Comparison of ENCODE assay signal across 30 mouse cellular contexts in genomic region chr7:82382843-82383535, GRCm38 (mm10). TPM values are rescaled to one million over a fixed set of nuclear protein-coding genes. Genes with fewer than 3 reads are reported as not detected.
DNase-seq lines count a peak whose midpoint lies in the region; ATAC-seq lines count a peak whose summit lies in the region.
"Had no signal": no experiment of that assay in that cellular context is flagged by ENCODE, and none has a peak within 500 bp of the region (broad histone marks: within the 10 kb centered on the region; RNA-seq: fewer than 3 reads in every experiment).

No protein-coding gene starts in this region.

- WGBS in kidney, embryonic 15.5 days = 38% methylated on average over 4 of the region's 4 CpGs
- WGBS in limb, embryonic 11.5 days = 32% methylated on average over 4 of the region's 4 CpGs

- peak; percentile 8 for DNase-seq in kidney, adult 9 months
- DNase-seq in kidney, adult 18-20 months = no peak
- DNase-seq in limb, embryonic 11.5 days (ENCODE audit: low spot score) = peak; percentile 61
- DNase-seq in thymus, adult 18-20 months = no peak
- no peak for DNase-seq in embryo, embryonic 11 days
- DNase-seq in spleen, adult 18-20 months = no peak
- DNase-seq: adrenal gland, adult 2 months; adrenal gland, postnatal 36 days; cerebellum, adult 2 months; cerebellum, postnatal 14 days; forebrain, postnatal 0 days; gastrocnemius, postnatal 10 days; liver, embryonic 13.5 days; lung, adult 18-20 months; lung, postnatal 14 days; retina, postnatal 1 day; right cerebral cortex, postnatal 14 days; thymus, postnatal 4 days had no signal

- no peaks in the 10 kb centered on the region for H3K27me3 ChIP-seq in kidney, embryonic 15.5 days
- no peaks in the 10 kb centered on the region for H3K27me3 ChIP-seq in limb, embryonic 11.5 days (ENCODE audit: control insufficient read depth, insufficient read depth, low read length)
- H3K27me3 ChIP-seq: embryonic facial prominence, embryonic 15.5 days; forebrain, embryonic 12.5 days; heart, embryonic 15.5 days; intestine, embryonic 15.5 days; liver, embryonic 13.5 days; midbrain, embryonic 15.5 days; neural tube, embryonic 15.5 days had no signal

- no peaks in the 10 kb centered on the region for H3K4me1 ChIP-seq in kidney, embryonic 15.5 days
- peaks cover 11% of the 10 kb centered on the region for H3K4me1 ChIP-seq in limb, embryonic 11.5 days (ENCODE audit: control insufficient read depth, insufficient read depth, low read length)
- H3K4me1 ChIP-seq: embryonic facial prominence, embryonic 15.5 days; forebrain, embryonic 12.5 days; intestine, embryonic 15.5 days; liver, embryonic 13.5 days; midbrain, embryonic 15.5 days; neural tube, embryonic 15.5 days had no signal

- H3K9ac ChIP-seq in kidney, embryonic 15.5 days = no peak overlapping the region
- no peak overlapping the region for H3K9ac ChIP-seq in limb, embryonic 11.5 days (ENCODE audit: low read length)
- H3K9ac ChIP-seq: embryonic facial prominence, embryonic 15.5 days; forebrain, embryonic 12.5 days; forebrain, postnatal 0 days; heart, embryonic 15.5 days; intestine, embryonic 15.5 days; liver, embryonic 13.5 days; midbrain, embryonic 15.5 days; neural tube, embryonic 15.5 days had no signal

- 0 out of 2 replicates have a peak overlapping the region, but pooled peaks have one; percentile 33 for H3K27ac ChIP-seq in kidney, embryonic 15.5 days
- H3K27ac ChIP-seq in limb, embryonic 11.5 days (replicated peaks; ENCODE audit: low read depth, low read length) = peak overlapping the region; percentile 69
- H3K27ac ChIP-seq: embryonic facial prominence, embryonic 10.5 days; embryonic facial prominence, embryonic 15.5 days; forebrain, embryonic 12.5 days; heart, embryonic 10.5 days; heart, embryonic 15.5 days; intestine, embryonic 15.5 days; liver, embryonic 13.5 days; midbrain, embryonic 15.5 days; neural tube, embryonic 15.5 days; stomach, postnatal 0 days had no signal

- H3K4me2 ChIP-seq in kidney, embryonic 15.5 days = no peak overlapping the region
- no peak overlapping the region for H3K4me2 ChIP-seq in limb, embryonic 11.5 days (ENCODE audit: low read depth, severe bottlenecking)
- H3K4me2 ChIP-seq: embryonic facial prominence, embryonic 15.5 days; forebrain, embryonic 12.5 days; heart, embryonic 15.5 days; intestine, embryonic 15.5 days; liver, embryonic 13.5 days; midbrain, embryonic 15.5 days; neural tube, embryonic 15.5 days had no signal

- H3K36me3 ChIP-seq in kidney, embryonic 15.5 days = no peaks in the 10 kb centered on the region
- no peaks in the 10 kb centered on the region for H3K36me3 ChIP-seq in limb, embryonic 11.5 days (ENCODE audit: control insufficient read depth, insufficient read depth, low read length)
- H3K36me3 ChIP-seq: embryonic facial prominence, embryonic 10.5 days; embryonic facial prominence, embryonic 15.5 days; forebrain, embryonic 12.5 days; heart, embryonic 10.5 days; heart, embryonic 15.5 days; intestine, embryonic 15.5 days; liver, embryonic 13.5 days; midbrain, embryonic 15.5 days; neural tube, embryonic 15.5 days had no signal

- peak; percentile 66 for ATAC-seq in kidney, embryonic 15.5 days (replicated peaks; ENCODE audit: low FRiP score)
- peak; percentile 88 for ATAC-seq in limb, embryonic 11.5 days (ENCODE audit: insufficient number of reproducible peaks, low FRiP score, low TSS enrichment, low read depth)
- ATAC-seq: CD4-positive, CD25-positive, alpha-beta regulatory T cell, adult 4 months; forebrain, postnatal 0 days; hindbrain, embryonic 16.5 days; intestine, embryonic 15.5 days; midbrain, embryonic 15.5 days had no signal

- no peaks in the 10 kb centered on the region for H3K9me3 ChIP-seq in kidney, embryonic 15.5 days (replicated peaks)
- no peaks in the 10 kb centered on the region for H3K9me3 ChIP-seq in limb, embryonic 11.5 days (ENCODE audit: control insufficient read depth, low read length)
- H3K9me3 ChIP-seq: embryonic facial prominence, embryonic 10.5 days; embryonic facial prominence, embryonic 15.5 days; forebrain, embryonic 12.5 days; heart, embryonic 10.5 days; heart, embryonic 15.5 days; intestine, embryonic 15.5 days; liver, embryonic 13.5 days; midbrain, embryonic 15.5 days; neural tube, embryonic 15.5 days had no signal

- no peak overlapping the region for H3K4me3 ChIP-seq in kidney, embryonic 15.5 days (replicated peaks)
- no peak overlapping the region for H3K4me3 ChIP-seq in limb, embryonic 11.5 days (ENCODE audit: low read depth, low read length)
- H3K4me3 ChIP-seq: embryonic facial prominence, embryonic 10.5 days; embryonic facial prominence, embryonic 15.5 days; forebrain, embryonic 12.5 days; heart, embryonic 10.5 days; heart, embryonic 15.5 days; intestine, embryonic 15.5 days; liver, embryonic 13.5 days; midbrain, embryonic 15.5 days; neural tube, embryonic 15.5 days had no signal

RNA-seq across cellular contexts. Expression of gene Adamtsl3, which starts 47.5 kb away (rescaled TPM):
- 0.43 and 0.58 TPM in 2 replicates for polyA plus RNA-seq in kidney, embryonic 15.5 days (2015; fragmentation: Nextera tagmentation; extraction: Ambion mirVana)
- 1.4 and 1.7 TPM in 2 replicates for polyA plus RNA-seq in limb, embryonic 11.5 days (2014; fragmentation: Nextera tagmentation; extraction: Ambion mirVana)
- polyA plus RNA-seq: CD4-positive, CD25-positive, alpha-beta regulatory T cell, adult 4 months had no signal

Comparison
In these comparisons a context has a peak if more than half of its experiments do, and no peak if none do; other contexts are left out.
1. DNase-seq: peak in kidney, adult 9 months (single experiment) and limb, embryonic 11.5 days (single experiment); none in kidney, adult 18-20 months (single experiment), thymus, adult 18-20 months (0 of 2), embryo, embryonic 11 days (single experiment) and spleen, adult 18-20 months (0 of 2).